Comparison of ENCODE assay signal across 14 mouse cellular contexts in genomic region chr15:101371141-101371985, GRCm38 (mm10). TPM values are rescaled to one million over a fixed set of nuclear protein-coding genes. Genes with fewer than 3 reads are reported as not detected.
DNase-seq lines count a peak whose midpoint lies in the region; ATAC-seq lines count a peak whose summit lies in the region.
"Had no signal": no experiment of that assay in that cellular context is flagged by ENCODE, and none has a peak within 500 bp of the region (broad histone marks: within the 10 kb centered on the region; RNA-seq: fewer than 3 reads in every experiment).

No protein-coding gene starts in this region.

- H3K27ac ChIP-seq in kidney, embryonic 14.5 days (ENCODE audit: low read depth, low read length) = no peak overlapping the region
- peak overlapping the region; percentile 91 for H3K27ac ChIP-seq in heart, embryonic 16.5 days (ENCODE audit: low read length)
- H3K27ac ChIP-seq in limb, embryonic 15.5 days = peak overlapping the region; percentile 83; the same call in 1 of the 2 replicates
- H3K27ac ChIP-seq in midbrain, embryonic 15.5 days = no peak overlapping the region
- H3K27ac ChIP-seq: forebrain, embryonic 15.5 days had no signal

- peak; percentile 44 for DNase-seq in kidney, adult 11 months
- DNase-seq in left cerebral cortex, postnatal 36 days (ENCODE audit: low spot score in 2 of 2) = no peak
- DNase-seq: cerebellum, adult 9-10 months; retina, postnatal 1 day; thymus, postnatal 25 days had no signal

- no peak overlapping the region for H3K4me2 ChIP-seq in kidney, embryonic 14.5 days (replicated peaks; ENCODE audit: low read depth, low read length)
- H3K4me2 ChIP-seq in heart, embryonic 16.5 days (ENCODE audit: low read depth, low read length) = no peak overlapping the region
- no peak overlapping the region for H3K4me2 ChIP-seq in limb, embryonic 15.5 days
- H3K4me2 ChIP-seq in midbrain, embryonic 15.5 days = no peak overlapping the region
- H3K4me2 ChIP-seq: embryonic facial prominence, embryonic 13.5 days; forebrain, embryonic 15.5 days had no signal

- no peak overlapping the region for H3K4me3 ChIP-seq in kidney, embryonic 14.5 days (ENCODE audit: low read length)
- no peak overlapping the region for H3K4me3 ChIP-seq in heart, embryonic 16.5 days (ENCODE audit: low read length)
- no peak overlapping the region for H3K4me3 ChIP-seq in limb, embryonic 15.5 days
- H3K4me3 ChIP-seq in megakaryocyte, embryonic 14.5 days (replicated peaks) = peak overlapping the region; percentile 14
- H3K4me3 ChIP-seq in midbrain, embryonic 15.5 days = no peak overlapping the region
- H3K4me3 ChIP-seq: embryonic facial prominence, embryonic 13.5 days; forebrain, embryonic 15.5 days had no signal

- no peaks in the 10 kb centered on the region for H3K9me3 ChIP-seq in kidney, embryonic 14.5 days (ENCODE audit: control insufficient read depth, low read length)
- H3K9me3 ChIP-seq in heart, embryonic 16.5 days (replicated peaks; ENCODE audit: control insufficient read depth, low read length) = no peaks in the 10 kb centered on the region
- no peaks in the 10 kb centered on the region; the same call in 1 of the 2 replicates for H3K9me3 ChIP-seq in limb, embryonic 15.5 days
- H3K9me3 ChIP-seq in megakaryocyte, embryonic 14.5 days = no peaks in the 10 kb centered on the region
- no peaks in the 10 kb centered on the region for H3K9me3 ChIP-seq in midbrain, embryonic 15.5 days
- H3K9me3 ChIP-seq: embryonic facial prominence, embryonic 13.5 days; forebrain, embryonic 15.5 days had no signal

- H3K27me3 ChIP-seq in kidney, embryonic 14.5 days (ENCODE audit: control insufficient read depth, insufficient read depth, low read length) = no peaks in the 10 kb centered on the region
- no peaks in the 10 kb centered on the region for H3K27me3 ChIP-seq in heart, embryonic 16.5 days (ENCODE audit: control insufficient read depth, insufficient read depth, low read length)
- no peaks in the 10 kb centered on the region for H3K27me3 ChIP-seq in limb, embryonic 15.5 days
- H3K27me3 ChIP-seq in megakaryocyte, embryonic 14.5 days (replicated peaks) = peaks cover 77% of the 10 kb centered on the region
- no peaks in the 10 kb centered on the region for H3K27me3 ChIP-seq in midbrain, embryonic 15.5 days (replicated peaks)
- H3K27me3 ChIP-seq: embryonic facial prominence, embryonic 13.5 days; forebrain, embryonic 15.5 days had no signal

- 72% methylated on average over 15 of the region's 15 CpGs for WGBS in kidney, embryonic 14.5 days
- WGBS in heart, embryonic 16.5 days = 69% methylated on average over 15 of the region's 15 CpGs
- 84% methylated on average over 15 of the region's 15 CpGs for WGBS in limb, embryonic 15.5 days
- WGBS in midbrain, embryonic 15.5 days = 70% methylated on average over 15 of the region's 15 CpGs

- no peak for ATAC-seq in kidney, embryonic 14.5 days (ENCODE audit: low FRiP score, low TSS enrichment)
- no peak for ATAC-seq in heart, embryonic 16.5 days (replicated peaks; ENCODE audit: extremely low read depth, insufficient read depth, low FRiP score)
- no peak for ATAC-seq in limb, embryonic 15.5 days (ENCODE audit: insufficient number of reproducible peaks, low FRiP score, low TSS enrichment, low read depth)
- no peak for ATAC-seq in midbrain, embryonic 15.5 days (replicated peaks)
- ATAC-seq: forebrain, embryonic 15.5 days had no signal

- peaks cover 16% of the 10 kb centered on the region for H3K4me1 ChIP-seq in kidney, embryonic 14.5 days (ENCODE audit: control insufficient read depth, insufficient read depth, low read length)
- peaks cover 64% of the 10 kb centered on the region for H3K4me1 ChIP-seq in heart, embryonic 16.5 days (ENCODE audit: control insufficient read depth, insufficient read depth, low read length)
- peaks cover 64% of the 10 kb centered on the region for H3K4me1 ChIP-seq in limb, embryonic 15.5 days
- peaks cover 65% of the 10 kb centered on the region for H3K4me1 ChIP-seq in megakaryocyte, embryonic 14.5 days
- no peaks in the 10 kb centered on the region; the same call in 1 of the 2 replicates for H3K4me1 ChIP-seq in midbrain, embryonic 15.5 days

- H3K9ac ChIP-seq in kidney, embryonic 14.5 days (ENCODE audit: low read depth, low read length) = no peak overlapping the region
- H3K9ac ChIP-seq in heart, embryonic 16.5 days (ENCODE audit: low read length) = no peak overlapping the region
- H3K9ac ChIP-seq in limb, embryonic 15.5 days = no peak overlapping the region
- H3K9ac ChIP-seq in midbrain, embryonic 15.5 days = no peak overlapping the region
- H3K9ac ChIP-seq: embryonic facial prominence, embryonic 13.5 days; forebrain, embryonic 15.5 days had no signal

- H3K36me3 ChIP-seq in kidney, embryonic 14.5 days (ENCODE audit: control insufficient read depth, insufficient read depth, low read length) = no peaks in the 10 kb centered on the region
- no peaks in the 10 kb centered on the region for H3K36me3 ChIP-seq in heart, embryonic 16.5 days (ENCODE audit: control insufficient read depth, insufficient read depth)
- H3K36me3 ChIP-seq in limb, embryonic 15.5 days = no peaks in the 10 kb centered on the region
- H3K36me3 ChIP-seq in megakaryocyte, embryonic 14.5 days (replicated peaks; ENCODE audit: low read length) = no peaks in the 10 kb centered on the region
- no peaks in the 10 kb centered on the region for H3K36me3 ChIP-seq in midbrain, embryonic 15.5 days (replicated peaks)
- H3K36me3 ChIP-seq: embryonic facial prominence, embryonic 13.5 days; forebrain, embryonic 15.5 days had no signal

- intact Hi-C loops in left cerebral cortex, postnatal 36 days (cut with DNase I) = no loop called here

RNA-seq across cellular contexts. Expression of gene Krt80, which starts 1.4 kb away (rescaled TPM):
- polyA plus RNA-seq in kidney, embryonic 14.5 days (2014; fragmentation: Nextera tagmentation; extraction: Ambion mirVana) = 2.4 and 3.6 TPM in 2 replicates
- 8.7 and 9.0 TPM in 2 replicates for polyA plus RNA-seq in heart, embryonic 16.5 days (2015; fragmentation: Nextera tagmentation; extraction: Ambion mirVana)
- 22.6 and 25.3 TPM in 2 replicates for polyA plus RNA-seq in limb, embryonic 15.5 days (2015; fragmentation: Nextera tagmentation; extraction: Ambion mirVana)
- polyA plus RNA-seq in megakaryocyte, embryonic 14.5 days (2012; ENCODE audit: insufficient read depth, low replicate concordance) = 0.63 TPM in 1 of 2 replicates, not detected in the other
- 0.09 and 0.23 TPM in 2 replicates for polyA plus RNA-seq in midbrain, embryonic 15.5 days (2015; fragmentation: Nextera tagmentation; extraction: Ambion mirVana)
- total RNA-seq in left cerebral cortex, postnatal 36 days (2021) = 1 to 10 TPM; 3.4 to 6.1 TPM
- total RNA-seq: megakaryocyte-erythroid progenitor cell, adult 5-6 weeks had no signal
- polyA plus RNA-seq: neural tube, embryonic 11.5 days had no signal

RNA-seq across cellular contexts. Expression of gene Krt7, which starts 39.5 kb away (rescaled TPM):
- 34.6 and 44.0 TPM in 2 replicates for polyA plus RNA-seq in kidney, embryonic 14.5 days (2014; fragmentation: Nextera tagmentation; extraction: Ambion mirVana)
- polyA plus RNA-seq in heart, embryonic 16.5 days (2015; fragmentation: Nextera tagmentation; extraction: Ambion mirVana) = 19.6 and 28.9 TPM in 2 replicates
- polyA plus RNA-seq in limb, embryonic 15.5 days (2015; fragmentation: Nextera tagmentation; extraction: Ambion mirVana) = 162 and 164 TPM in 2 replicates
- not detected in 2 replicates for polyA plus RNA-seq in megakaryocyte, embryonic 14.5 days (2012; ENCODE audit: insufficient read depth, low replicate concordance)
- 0.52 and 0.62 TPM in 2 replicates for polyA plus RNA-seq in midbrain, embryonic 15.5 days (2015; fragmentation: Nextera tagmentation; extraction: Ambion mirVana)
- under 1 TPM in 1 of 2 experiments, not detected in 1; 0.07 TPM for total RNA-seq in left cerebral cortex, postnatal 36 days (2021)
- total RNA-seq: megakaryocyte-erythroid progenitor cell, adult 5-6 weeks had no signal

Comparison
In these comparisons a context has a peak if more than half of its experiments do, and no peak if none do; other contexts are left out.
1. H3K27ac ChIP-seq: peak in heart, embryonic 16.5 days (single experiment) and limb, embryonic 15.5 days (single experiment); none in kidney, embryonic 14.5 days (single experiment) and midbrain, embryonic 15.5 days (single experiment).
2. RNA of gene Krt7, which starts 39.5 kb away (polyA plus RNA-seq): 162 to 164 TPM in limb, embryonic 15.5 days, 34.6 to 44.0 TPM in kidney, embryonic 14.5 days and 19.6 to 28.9 TPM in heart, embryonic 16.5 days; 0.52 to 0.62 TPM in midbrain, embryonic 15.5 days and not detected in megakaryocyte, embryonic 14.5 days; every median in the first group is over 10 times any median in the second.